Mouse (Mus musculus) myocyte (in vitro differentiated cells): ENCODE measurements around the gene Wdr25.

ENCODE experiments used
- E2F4 ChIP-seq: IDR thresholded peaks from one replicate; pipeline ENCODE4 v1.6.1; 2011; ENCODE audit warnings: mild to moderate bottlenecking, control low read depth, moderate library complexity; ENCODE audit not compliant: insufficient read depth
- MAX ChIP-seq: IDR thresholded peaks from one replicate; pipeline ENCODE4 v1.6.1; 2011; ENCODE audit warnings: low read depth, mild to moderate bottlenecking, control low read depth
- MYOD1 ChIP-seq, 3 experiments: IDR thresholded peaks; one replicate each; pipeline ENCODE4 v1.6.1; 2011; ENCODE audit warnings: control low read depth in 2 of 3, low read depth in 2 of 3, mild to moderate bottlenecking in 2 of 3, moderate library complexity in 1 of 3; ENCODE audit not compliant: insufficient read length in 2 of 3, control insufficient read depth in 1 of 3
- POLR2A ChIP-seq: IDR thresholded peaks from one replicate; pipeline ENCODE4 v1.6.1; 2011; ENCODE audit warnings: low read depth, mild to moderate bottlenecking, control low read depth, moderate library complexity; ENCODE audit not compliant: insufficient read length
- POLR2AphosphoS2 ChIP-seq: IDR thresholded peaks from one replicate; pipeline ENCODE4 v1.6.1; 2011; ENCODE audit warnings: low read depth, control low read depth; ENCODE audit not compliant: insufficient read length
- REST ChIP-seq: IDR thresholded peaks from one replicate; pipeline ENCODE4 v1.6.1; 2011; ENCODE audit warnings: mild to moderate bottlenecking, control low read depth, moderate library complexity; ENCODE audit not compliant: insufficient read depth, insufficient read length
- TCF3 ChIP-seq: IDR thresholded peaks from one replicate; pipeline ENCODE4 v1.6.1; 2011; ENCODE audit warnings: low read depth, control low read depth; ENCODE audit not compliant: insufficient read length
- USF1 ChIP-seq: IDR thresholded peaks from one replicate; pipeline ENCODE4 v1.6.1; 2011; ENCODE audit warnings: low read depth, mild to moderate bottlenecking, control low read depth, moderate library complexity

- no peak for TF ChIP-seq POLR2A
- no peak for TF ChIP-seq USF1
- no peak for TF ChIP-seq E2F4
- TF ChIP-seq MAX = no peak
- no peak for TF ChIP-seq TCF3
- no peak for TF ChIP-seq POLR2AphosphoS2
- TF ChIP-seq MYOD1 (IDR thresholded peaks at IDR 0.05; ENCODE audit: control insufficient read depth in 1 of 3, insufficient read length in 2 of 3, low read depth in 2 of 3) = no peak
- no peak for TF ChIP-seq REST
Observed at GRCm38 (mm10) chr12:108981941-108982683, 88.7 kb downstream of the Wdr25 start.
